ENCODE assay signal across 9 mouse cellular contexts in genomic region chr6:52861186-52861820, GRCm38 (mm10).
DNase-seq lines count a peak whose midpoint lies in the region; ATAC-seq lines count a peak whose summit lies in the region.
"Had no signal": no experiment of that assay in that cellular context is flagged by ENCODE, and none has a peak within 500 bp of the region (broad histone marks: within the 10 kb centered on the region; RNA-seq: fewer than 3 reads in every experiment).

No protein-coding gene starts in this region.

- no peaks in the 10 kb centered on the region for H3K9me3 ChIP-seq in lung, embryonic 15.5 days
- no peaks in the 10 kb centered on the region for H3K9me3 ChIP-seq in hindbrain, embryonic 14.5 days (ENCODE audit: control insufficient read depth, low read length)
- H3K9me3 ChIP-seq: liver, embryonic 13.5 days had no signal

- peak; percentile 68; the same call in 1 of the 2 replicates for ATAC-seq in lung, embryonic 15.5 days (ENCODE audit: borderline replicate concordance, extremely low read depth, low FRiP score, low TSS enrichment)
- peak; percentile 21; the same call in 1 of the 2 replicates for ATAC-seq in hindbrain, embryonic 14.5 days (ENCODE audit: low FRiP score)
- ATAC-seq in megakaryocyte progenitor cell, adult 5-6 weeks (replicated peaks; ENCODE audit: poor library complexity): peak; percentile 96

- H3K9ac ChIP-seq in lung, embryonic 15.5 days: no peak overlapping the region
- no peak overlapping the region for H3K9ac ChIP-seq in hindbrain, embryonic 14.5 days
- H3K9ac ChIP-seq: liver, embryonic 13.5 days had no signal

- 55% methylated on average over 9 of the region's 9 CpGs for WGBS in lung, embryonic 15.5 days
- 49% methylated on average over 9 of the region's 9 CpGs for WGBS in hindbrain, embryonic 14.5 days

- no peak overlapping the region for H3K4me2 ChIP-seq in lung, embryonic 15.5 days
- H3K4me2 ChIP-seq in hindbrain, embryonic 14.5 days (replicated peaks): no peak overlapping the region
- H3K4me2 ChIP-seq: liver, embryonic 13.5 days had no signal

- H3K27ac ChIP-seq in lung, embryonic 15.5 days: peak overlapping the region; percentile 55
- peak overlapping the region; percentile 38 for H3K27ac ChIP-seq in hindbrain, embryonic 14.5 days
- H3K27ac ChIP-seq: liver, embryonic 13.5 days had no signal

- DNase-seq in adrenal gland, postnatal 10 days: peak; percentile 37
- no peak for DNase-seq in adrenal gland, postnatal 4 days (ENCODE audit: low spot score in 2 of 2)
- no peak for DNase-seq in lung, postnatal 14 days
- peak; percentile 61 for DNase-seq in hindbrain, embryonic 14.5 days (ENCODE audit: low spot score)
- no peak for DNase-seq in kidney, postnatal 36 days
- DNase-seq in gastrocnemius, postnatal 10 days: no peak
- DNase-seq: liver, embryonic 13.5 days had no signal

- peaks cover 21% of the 10 kb centered on the region for H3K4me1 ChIP-seq in lung, embryonic 15.5 days
- H3K4me1 ChIP-seq in hindbrain, embryonic 14.5 days (replicated peaks; ENCODE audit: control insufficient read depth, insufficient read depth, low read length): peaks cover 51% of the 10 kb centered on the region
- H3K4me1 ChIP-seq: liver, embryonic 13.5 days had no signal

- H3K36me3 ChIP-seq in lung, embryonic 15.5 days: no peaks in the 10 kb centered on the region
- H3K36me3 ChIP-seq in hindbrain, embryonic 14.5 days (replicated peaks; ENCODE audit: control insufficient read depth, insufficient read depth): no peaks in the 10 kb centered on the region
- H3K36me3 ChIP-seq: liver, embryonic 13.5 days had no signal

- H3K27me3 ChIP-seq in lung, embryonic 15.5 days: no peaks in the 10 kb centered on the region
- H3K27me3 ChIP-seq in hindbrain, embryonic 14.5 days (ENCODE audit: control insufficient read depth, insufficient read depth, low read length): no peaks in the 10 kb centered on the region
- H3K27me3 ChIP-seq: liver, embryonic 13.5 days had no signal

- no peak overlapping the region for H3K4me3 ChIP-seq in lung, embryonic 15.5 days
- no peak overlapping the region for H3K4me3 ChIP-seq in hindbrain, embryonic 14.5 days (replicated peaks; ENCODE audit: low read length)
- H3K4me3 ChIP-seq: liver, embryonic 13.5 days had no signal

Comparison
In these comparisons a context has a peak if more than half of its experiments do, and no peak if none do; other contexts are left out.
1. DNase-seq: peak in adrenal gland, postnatal 10 days (single experiment) and hindbrain, embryonic 14.5 days (single experiment); none in adrenal gland, postnatal 4 days (0 of 2), lung, postnatal 14 days (single experiment), kidney, postnatal 36 days (0 of 2) and gastrocnemius, postnatal 10 days (single experiment).
2. ATAC-seq: peak in every context shown above with its lines; median percentile 96 in megakaryocyte progenitor cell, adult 5-6 weeks; 68 in lung, embryonic 15.5 days; 21 in hindbrain, embryonic 14.5 days.